8 mouse cellular contexts compared by ENCODE assay signal in genomic region chr19:29366969-29367622, GRCm38 (mm10). TPM values are rescaled to one million over a fixed set of nuclear protein-coding genes. Genes with fewer than 3 reads are reported as not detected.
DNase-seq lines count a peak whose midpoint lies in the region; ATAC-seq and TF ChIP-seq lines count a peak whose summit lies in the region.

Plgrkt (minus strand) TSS chr19:29367390.
Cd274 (plus strand) TSS chr19:29367455.

- peak within 1 kb of the TSS; percentile 81 for H3K27ac ChIP-seq in liver, embryonic 12.5 days

- no peak within 1 kb of the TSS for H3ac ChIP-seq in myocyte (ENCODE audit: control insufficient read depth, insufficient read length)

- no peaks in the 10 kb centered on the region for H3K36me3 ChIP-seq in liver, embryonic 12.5 days
- no peaks in the 10 kb centered on the region for H3K36me3 ChIP-seq in myocyte (ENCODE audit: control insufficient read depth, insufficient read depth)

- peak within 1 kb of the TSS; percentile 70 for H3K4me3 ChIP-seq in liver, embryonic 12.5 days
- H3K4me3 ChIP-seq in myocyte, result peak within 1 kb of the TSS; percentile 52

- no peaks in the 10 kb centered on the region for H3K27me3 ChIP-seq in liver, embryonic 12.5 days (replicated peaks)
- H3K27me3 ChIP-seq in myocyte (ENCODE audit: control insufficient read depth, insufficient read depth, insufficient read length), result no peaks in the 10 kb centered on the region

- WGBS in liver, embryonic 12.5 days (ENCODE audit: insufficient replicate concordance), result 2% methylated on average over 26 of the region's 26 CpGs

- TF ChIP-seq POLR2A in myocyte (IDR thresholded peaks at IDR 0.05; ENCODE audit: insufficient read length, low read depth), result no peak

- peaks cover 50% of the 10 kb centered on the region for H3K4me1 ChIP-seq in liver, embryonic 12.5 days

- H3K9ac ChIP-seq in liver, embryonic 12.5 days, result peak within 1 kb of the TSS; percentile 74

- H3K9me3 ChIP-seq in liver, embryonic 12.5 days (replicated peaks), result no peaks in the 10 kb centered on the region

- peak within 1 kb of the TSS; percentile 95 for H3K4me2 ChIP-seq in liver, embryonic 12.5 days
- H3K4me2 ChIP-seq in myocyte (ENCODE audit: low read depth), result peak within 1 kb of the TSS; percentile 94

- peak; percentile 55 for DNase-seq in 3134 (ENCODE audit: extremely low read depth, insufficient read length, low spot score)
- peak; percentile 82 for DNase-seq in adrenal gland, adult 8-10 months
- peak; percentile 56 for DNase-seq in embryo, embryonic 9.5 days (ENCODE audit: extremely low spot score)
- DNase-seq in heart, adult 18-20 months, result peak; percentile 86 to 93
- peak; percentile 82 for DNase-seq in kidney, adult 18-20 months
- peak; percentile 86 to 92 for DNase-seq in spleen, postnatal 4 days (ENCODE audit: low spot score in 2 of 2)

- ATAC-seq in liver, embryonic 12.5 days, result peak; percentile 92

- no peaks in the 10 kb centered on the region for H3K79me2 ChIP-seq in myocyte (ENCODE audit: control insufficient read depth, insufficient read depth)

TF ChIP-seq in myocyte, 11 proteins besides CTCF, POLR2A, EP300 and RAD21:
- no peak for TF ChIP-seq E2F4 (IDR thresholded peaks at IDR 0.05; ENCODE audit: insufficient read depth)
- TF ChIP-seq CEBPB (IDR thresholded peaks at IDR 0.05; ENCODE audit: insufficient read depth, poor library complexity, severe bottlenecking), result no peak
- TF ChIP-seq TCF3 (IDR thresholded peaks at IDR 0.05; ENCODE audit: insufficient read length, low read depth), result no peak
- no peak for TF ChIP-seq SRF (IDR thresholded peaks at IDR 0.05; ENCODE audit: control insufficient read depth, insufficient read length, low read depth)
- TF ChIP-seq MYOG (IDR thresholded peaks at IDR 0.05; ENCODE audit: control insufficient read depth in 1 of 3, insufficient read depth in 1 of 3, insufficient read length in 2 of 3, low read depth in 2 of 3), result no peak
- TF ChIP-seq MYOD1 (IDR thresholded peaks at IDR 0.05; ENCODE audit: control insufficient read depth in 1 of 3, insufficient read length in 2 of 3, low read depth in 2 of 3), result no peak
- no peak for TF ChIP-seq MAX (IDR thresholded peaks at IDR 0.05; ENCODE audit: low read depth)
- no peak for TF ChIP-seq USF1 (IDR thresholded peaks at IDR 0.05; ENCODE audit: low read depth)
- no peak for TF ChIP-seq POLR2AphosphoS2 (IDR thresholded peaks at IDR 0.05; ENCODE audit: insufficient read length, low read depth)
- TF ChIP-seq REST (IDR thresholded peaks at IDR 0.05; ENCODE audit: insufficient read depth, insufficient read length), result no peak
TF ChIP-seq in myocyte: peak in this region for 0.

RNA-seq across cellular contexts. Expression of gene Plgrkt, which starts in this region (rescaled TPM):
- total RNA-seq in adrenal gland, adult 8-10 months (2022), result 10 to 100 TPM; 47.6 to 88.0 (median 75.4) TPM
- total RNA-seq in heart, adult 18-20 months (2021), result 10 to 100 TPM; 26.8 to 27.8 TPM
- 37.7 and 40.8 TPM in 2 replicates for polyA plus RNA-seq in liver, embryonic 12.5 days (2016; fragmentation: Nextera tagmentation; extraction: Ambion mirVana)
- polyA plus RNA-seq in myocyte (2012; fragmentation: generic; extraction: Trizol), result 25.1 TPM

RNA-seq across cellular contexts. Expression of gene Cd274, which starts in this region (rescaled TPM):
- total RNA-seq in adrenal gland, adult 8-10 months (2022), result 1 to 10 TPM; 4.1 to 9.4 (median 7.3) TPM
- 1 to 10 TPM; 2.6 to 9.4 TPM for total RNA-seq in heart, adult 18-20 months (2021)
- 0.35 and 0.69 TPM in 2 replicates for polyA plus RNA-seq in liver, embryonic 12.5 days (2016; fragmentation: Nextera tagmentation; extraction: Ambion mirVana)
- 0.25 TPM for polyA plus RNA-seq in myocyte (2012; fragmentation: generic; extraction: Trizol)

Comparison
In these comparisons a context has a peak if more than half of its experiments do, and no peak if none do; other contexts are left out.
1. Peak in every context shown above with its lines: DNase-seq, ATAC-seq, H3K4me3 ChIP-seq and H3K27ac ChIP-seq.